Mouse (Mus musculus) hindbrain, embryonic 11.5 days (tissue): Measurements from ENCODE around the gene Myadm. TPM values are rescaled to one million over a fixed set of nuclear protein-coding genes. Genes with fewer than 3 reads are reported as not detected.
"Not testable (repeated sequence)": the region's sequence is repeated elsewhere in the genome, so short reads cannot be mapped to it uniquely, and the experiment has no call there.

ENCODE experiments used
- ATAC-seq: fragments of 200-750 bp; cut with Nextera tagmentation; 2 replicates; pipeline ENCODE4 v1.8.0; 2017; ENCODE audit warnings: mild to moderate bottlenecking, moderate TSS enrichment, moderate library complexity; ENCODE audit not compliant: low FRiP score
- DNase-seq: peaks from one replicate; pipeline ENCODE4 v3.0.0-alpha.2; 2015; ENCODE audit warnings: low spot score
- H3K27ac ChIP-seq: fragments of 300-500 bp; sonication (generic); 2 replicates; pipeline ENCODE4 v1.5.1; 2014; ENCODE audit warnings: mild to moderate bottlenecking, low read depth, low read length
- H3K27me3 ChIP-seq: fragments of 300-500 bp; sonication (generic); 2 replicates; pipeline ENCODE4 v1.6.1; 2014; ENCODE audit warnings: mild to moderate bottlenecking, low read length, moderate library complexity, mixed read lengths; ENCODE audit not compliant: control insufficient read depth, insufficient read depth
- H3K36me3 ChIP-seq: fragments of 300-500 bp; sonication (generic); 2 replicates; pipeline ENCODE4 v1.6.1; 2014; ENCODE audit warnings: mild to moderate bottlenecking, low read length, moderate library complexity, mixed read lengths; ENCODE audit not compliant: control insufficient read depth, insufficient read depth
- H3K4me1 ChIP-seq: fragments of 300-500 bp; sonication (generic); replicated peaks from 2 replicates; pipeline ENCODE4 v1.6.1; 2014; ENCODE audit warnings: low read length, mixed read lengths; ENCODE audit not compliant: control insufficient read depth, insufficient read depth
- H3K4me2 ChIP-seq: fragments of 300-500 bp; sonication (generic); replicated peaks from 2 replicates; pipeline ENCODE4 v1.6.1; 2014; ENCODE audit warnings: mild to moderate bottlenecking, low read depth, low read length
- H3K4me3 ChIP-seq: fragments of 300-500 bp; sonication (generic); 2 replicates; pipeline ENCODE4 v1.5.1; 2014; ENCODE audit warnings: low read depth, low read length
- H3K9ac ChIP-seq: fragments of 300-500 bp; sonication (generic); 2 replicates; pipeline ENCODE4 v1.6.1; 2014; ENCODE audit warnings: low read depth, low read length
- H3K9me3 ChIP-seq: fragments of 300-500 bp; sonication (generic); 2 replicates; pipeline ENCODE4 v1.6.1; 2016; ENCODE audit warnings: low read length; ENCODE audit not compliant: control insufficient read depth
- WGBS: fragments of 180-500 bp; shearing (Covaris S2); extraction: QIAGEN DNeasy Blood & Tissue Kit; methylation state at CpG from one replicate; pipeline ENCODE4 v1.1.7; 2014; 5-methylcytosine and 5-hydroxymethylcytosine counted together
- polyA plus RNA-seq: library from polyadenylated mRNA; unstranded; fragments of >200 nt; fragmentation: Nextera tagmentation; extraction: Ambion mirVana; gene quantifications from 2 replicates; pipeline ENCODE4 v1.2.1, GENCODE M21; 2014

Gene Myadm
- polyA plus RNA-seq, 1 experiment from 2014 or later = 44.3 TPM

DNA sequence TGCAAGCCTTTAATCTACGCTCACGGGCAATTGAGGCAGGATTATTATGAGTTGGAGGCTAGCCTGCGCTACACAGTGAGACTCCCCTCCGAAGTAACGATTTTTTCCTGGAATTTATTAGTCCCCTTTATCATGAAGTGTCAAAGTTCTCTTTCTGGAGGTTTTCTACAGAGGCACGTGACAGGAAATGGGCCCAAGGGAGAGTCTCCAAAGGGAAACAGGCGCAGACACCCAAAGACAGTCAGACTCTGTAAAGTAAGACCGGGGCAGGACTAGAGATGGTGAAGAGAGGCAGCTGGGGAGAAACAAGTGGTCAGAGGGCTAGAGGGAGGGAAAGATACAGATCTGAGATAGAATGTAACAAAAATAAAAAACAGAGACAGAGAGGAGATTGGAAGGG lies 21.0 kb upstream of the Myadm start:
- Histone ChIP-seq H3K9ac (no peak overlapping the region), H3K4me3 (no peak overlapping the region), H3K4me1 (no peaks in the 10 kb centered on the region), H3K36me3 (no peaks in the 10 kb centered on the region), H3K9me3 (no peaks in the 10 kb centered on the region), H3K27me3 (no peaks in the 10 kb centered on the region), H3K4me2 (no peak overlapping the region), H3K27ac (no peak overlapping the region)
- no peak for DNase-seq
- 80% methylated on average over 8 of the region's 8 CpGs for WGBS
- ATAC-seq = no peak

DNA sequence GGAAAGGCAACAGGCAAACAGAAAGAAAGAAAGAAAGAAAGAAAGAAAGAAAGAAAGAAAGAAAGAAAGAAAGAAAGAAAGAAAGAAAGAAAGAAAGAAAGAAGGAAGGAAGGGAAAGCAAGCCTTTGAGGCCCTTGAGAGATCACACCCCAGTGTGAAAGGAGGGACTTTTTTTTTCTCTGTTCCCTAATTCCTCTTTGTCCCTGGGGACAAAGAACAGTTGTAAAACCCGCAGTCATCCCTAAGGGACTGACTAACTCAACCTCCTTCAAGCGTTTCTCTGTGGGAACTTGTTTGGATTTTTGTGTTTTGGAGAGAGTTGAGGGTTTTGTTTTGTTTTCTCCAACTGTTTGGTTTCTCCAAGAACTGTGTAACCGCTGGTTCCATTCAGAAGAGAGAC lies 20.6 kb upstream of the Myadm start:
- Histone ChIP-seq H3K9ac (no peak overlapping the region), H3K27me3 (no peaks in the 10 kb centered on the region), H3K36me3 (no peaks in the 10 kb centered on the region), H3K27ac (no peak overlapping the region), H3K4me3 (no peak overlapping the region), H3K4me1 (no peaks in the 10 kb centered on the region), H3K4me2 (no peak overlapping the region), H3K9me3 (no peaks in the 10 kb centered on the region)
- no peak for ATAC-seq
- DNase-seq = no peak
- whole genome bisulfite sequencing = 16% methylated on average over 3 of the region's 3 CpGs

DNA sequence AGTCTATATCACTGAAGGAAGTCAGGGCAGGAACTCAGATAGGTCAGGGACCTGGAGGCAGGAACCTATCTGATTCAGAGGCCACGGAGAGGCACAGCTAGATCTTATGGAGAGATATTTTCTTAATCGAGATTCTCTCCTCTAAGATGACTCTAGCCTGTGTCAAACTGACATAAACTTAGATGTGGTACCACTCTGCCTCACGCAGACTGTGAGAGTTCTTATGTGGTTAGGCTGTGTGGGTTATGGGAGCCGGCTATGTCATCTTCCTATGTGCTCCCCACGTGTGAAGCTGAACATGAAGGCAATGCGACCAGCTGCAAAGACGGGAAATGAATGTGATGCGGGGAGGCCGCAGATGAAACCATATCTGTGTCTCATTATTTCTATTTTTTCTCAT lies 16.7 kb upstream of the Myadm start:
- no peak for DNase-seq
- Histone ChIP-seq H3K36me3 (no peaks in the 10 kb centered on the region), H3K4me2 (no peak overlapping the region), H3K4me1 (no peaks in the 10 kb centered on the region), H3K4me3 (no peak overlapping the region), H3K27ac (no peak overlapping the region), H3K9me3 (no peaks in the 10 kb centered on the region), H3K9ac (no peak overlapping the region), H3K27me3 (no peaks in the 10 kb centered on the region)
- WGBS = 91% methylated on average over 9 of the region's 9 CpGs
- ATAC-seq = no peak

DNA sequence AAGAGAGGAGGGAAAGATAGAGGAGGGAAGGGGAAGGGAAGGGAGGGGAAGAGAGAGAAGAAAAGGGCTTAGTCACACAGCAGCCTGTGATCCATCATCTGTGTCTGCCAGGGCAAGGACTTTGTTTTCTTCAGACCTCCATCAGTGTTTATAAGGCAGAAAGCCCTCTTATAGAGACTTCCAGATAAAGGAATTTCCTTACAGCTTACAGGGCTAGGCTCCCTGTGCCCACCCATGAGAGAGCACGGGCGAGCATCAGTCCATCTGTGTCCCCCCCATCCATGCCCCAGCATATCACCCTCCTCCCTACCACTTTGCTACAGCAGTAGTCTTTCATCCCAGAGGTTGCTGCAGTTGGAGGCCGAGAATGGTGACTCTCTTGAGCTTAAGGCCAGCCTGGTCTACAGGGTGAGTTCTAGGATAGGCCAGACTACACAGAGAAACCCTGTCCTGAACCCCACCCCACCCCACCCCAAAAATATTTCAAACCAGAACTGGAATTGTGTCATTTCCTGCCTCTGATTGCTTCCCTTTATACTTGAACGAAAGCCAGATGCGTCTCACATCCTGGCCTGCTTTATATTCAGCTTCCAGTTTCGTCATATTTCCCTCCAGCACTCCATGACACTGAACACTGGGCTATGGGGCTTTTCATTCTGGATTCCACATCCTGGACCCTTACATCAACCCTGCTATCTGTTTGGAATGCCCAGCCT lies 13.3 kb upstream of the Myadm start:
- Histone ChIP-seq H3K27me3 (no peaks in the 10 kb centered on the region), H3K4me1 (no peaks in the 10 kb centered on the region), H3K9me3 (no peaks in the 10 kb centered on the region), H3K36me3 (no peaks in the 10 kb centered on the region), H3K27ac (no peak overlapping the region), H3K4me2 (no peak overlapping the region), H3K4me3 (no peak overlapping the region), H3K9ac (no peak overlapping the region)
- DNase-seq (no peak), ATAC-seq (no peak)
- WGBS = 69% methylated on average over 6 of the region's 6 CpGs

DNA sequence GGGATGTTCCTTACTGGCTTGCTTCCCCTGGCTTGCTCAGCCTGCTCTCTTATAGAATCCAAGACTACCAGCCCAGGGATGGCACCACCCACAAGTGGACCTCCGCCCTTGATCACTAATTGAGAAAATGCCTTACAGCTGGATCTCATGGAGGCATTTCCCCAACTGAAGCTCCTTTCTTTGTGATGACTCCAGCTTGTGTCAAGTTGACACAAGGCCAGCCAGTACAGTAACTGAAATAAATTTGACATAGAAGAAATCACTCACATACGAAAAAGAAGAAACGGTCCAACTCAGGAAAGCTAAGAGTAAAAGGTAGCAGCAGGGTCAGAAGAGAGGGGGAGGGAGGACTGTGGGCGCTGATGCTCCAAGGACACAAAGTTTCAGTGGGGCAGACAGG lies 12.1 kb upstream of the Myadm start:
- H3K27me3 ChIP-seq, H3K4me3 ChIP-seq, DNase-seq, H3K9ac ChIP-seq, ATAC-seq, H3K36me3 ChIP-seq, H3K9me3 ChIP-seq, H3K4me2 ChIP-seq, H3K4me1 ChIP-seq, H3K27ac ChIP-seq: not testable (repeated sequence)
- 56% methylated on average over 4 of the region's 4 CpGs for WGBS

DNA sequence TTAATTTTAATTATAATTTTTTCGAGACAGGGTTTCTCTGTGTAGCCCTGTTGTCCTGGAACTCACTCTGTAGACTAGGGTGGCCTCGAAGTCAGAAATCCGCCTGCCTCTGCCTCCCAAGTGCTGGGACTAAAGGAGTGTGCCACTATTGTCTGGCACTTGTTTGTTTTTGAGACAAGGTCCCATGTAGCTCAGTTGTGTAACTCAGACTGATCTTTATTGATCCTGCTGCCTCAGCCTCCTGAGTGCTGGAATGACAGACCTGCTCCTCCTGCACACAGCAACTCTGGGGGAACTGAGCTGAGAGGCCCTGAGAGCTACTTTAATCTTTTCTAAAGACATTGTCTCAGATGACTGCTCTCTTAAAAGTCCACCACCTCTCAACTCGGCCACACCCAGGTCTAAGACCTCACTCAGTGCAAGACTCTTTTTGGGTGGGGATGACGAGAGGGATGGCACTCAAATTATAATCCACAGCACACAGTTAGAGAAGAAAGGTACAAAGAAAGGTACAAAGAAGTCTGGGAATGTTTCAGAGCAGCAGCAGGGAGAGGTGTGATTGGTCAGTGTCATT lies 8.7 kb upstream of the Myadm start:
- no peak for ATAC-seq
- no peak overlapping the region for H3K4me3 ChIP-seq

GRCm38 (mm10) chr7:3280654-3281153 lies 8.2 kb upstream of the Myadm start:
- ATAC-seq (no peak), DNase-seq (no peak)
- 60% methylated on average over 8 of the region's 8 CpGs for WGBS

More for the DNA sequence above, 8.7 kb upstream of the Myadm start:
- no peak overlapping the region for H3K9ac ChIP-seq
- no peaks in the 10 kb centered on the region for H3K27me3 ChIP-seq
- H3K9me3 ChIP-seq = no peaks in the 10 kb centered on the region
- no peaks in the 10 kb centered on the region for H3K4me1 ChIP-seq
- H3K4me2 ChIP-seq = no peak overlapping the region
- no peaks in the 10 kb centered on the region for H3K36me3 ChIP-seq
- WGBS = 72% methylated on average over 5 of the region's 5 CpGs
- no peak overlapping the region for H3K27ac ChIP-seq
- no peak for DNase-seq

GRCm38 (mm10) chr7:3281741-3282140 lies 7.1 kb upstream of the Myadm start:
- Histone ChIP-seq H3K9ac (no peak overlapping the region), H3K4me3 (no peak overlapping the region), H3K4me2 (no peak overlapping the region), H3K27me3 (no peaks in the 10 kb centered on the region), H3K27ac (no peak overlapping the region), H3K9me3 (no peaks in the 10 kb centered on the region), H3K4me1 (no peaks in the 10 kb centered on the region), H3K36me3 (no peaks in the 10 kb centered on the region)
- ATAC-seq = no peak
- no peak for DNase-seq
- WGBS = 79% methylated on average over 6 of the region's 6 CpGs

More at GRCm38 (mm10) chr7:3280654-3281153, 8.2 kb upstream of the Myadm start:
- H3K4me2 ChIP-seq = no peak overlapping the region
- H3K27ac ChIP-seq = no peak overlapping the region
- H3K4me1 ChIP-seq = no peaks in the 10 kb centered on the region
- no peaks in the 10 kb centered on the region for H3K36me3 ChIP-seq
- H3K9me3 ChIP-seq = no peaks in the 10 kb centered on the region
- H3K4me3 ChIP-seq = no peak overlapping the region
- H3K27me3 ChIP-seq = no peaks in the 10 kb centered on the region
- H3K9ac ChIP-seq = no peak overlapping the region
